ENCODE assay signal across 13 mouse cellular contexts in the genomic region with DNA sequence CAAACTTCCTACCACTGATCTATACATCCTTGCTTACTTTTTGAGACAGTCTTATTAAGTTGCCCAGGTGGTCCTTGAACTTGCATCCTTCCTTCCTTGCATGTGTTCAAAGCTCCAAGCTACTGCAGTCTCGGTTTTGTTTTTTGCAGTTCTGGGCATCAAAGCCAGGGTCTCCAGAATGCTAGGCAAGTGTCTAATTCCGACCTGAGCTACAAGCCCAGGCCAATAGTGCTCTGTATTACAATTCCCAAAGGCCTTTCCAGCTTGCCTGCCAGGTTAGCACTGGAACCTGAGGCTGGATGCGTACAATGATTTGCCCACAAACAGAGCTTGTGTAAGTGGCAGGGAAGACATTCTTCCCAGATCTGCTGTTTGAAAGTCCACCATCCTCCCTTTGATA. TPM values are rescaled to one million over a fixed set of nuclear protein-coding genes. Genes with fewer than 3 reads are reported as not detected.
DNase-seq lines count a peak whose midpoint lies in the region; ATAC-seq and TF ChIP-seq lines count a peak whose summit lies in the region.
"Had no signal": no experiment of that assay in that cellular context is flagged by ENCODE, and none has a peak within 500 bp of the region (broad histone marks: within the 10 kb centered on the region; RNA-seq: fewer than 3 reads in every experiment).

No protein-coding gene starts in this region.

- H3K4me3 ChIP-seq in hindbrain, embryonic 10.5 days, result no peak overlapping the region
- no peak overlapping the region for H3K4me3 ChIP-seq in hindbrain, postnatal 0 days (ENCODE audit: low read length)
- H3K4me3 ChIP-seq in neural tube, embryonic 13.5 days, result no peak overlapping the region
- H3K4me3 ChIP-seq in stomach, embryonic 16.5 days (replicated peaks; ENCODE audit: low read length), result no peak overlapping the region
- H3K4me3 ChIP-seq: embryonic facial prominence, embryonic 13.5 days; liver, embryonic 15.5 days had no signal

- peaks cover 14% of the 10 kb centered on the region for H3K27me3 ChIP-seq in hindbrain, embryonic 10.5 days (ENCODE audit: insufficient read depth, poor library complexity, severe bottlenecking)
- no peaks in the 10 kb centered on the region for H3K27me3 ChIP-seq in hindbrain, postnatal 0 days (ENCODE audit: insufficient read depth, low read length)
- H3K27me3 ChIP-seq in neural tube, embryonic 13.5 days, result no peaks in the 10 kb centered on the region; the same call in none of the 2 replicates
- H3K27me3 ChIP-seq in stomach, embryonic 16.5 days (ENCODE audit: control insufficient read depth, insufficient read depth, low read length), result no peaks in the 10 kb centered on the region
- H3K27me3 ChIP-seq: embryonic facial prominence, embryonic 13.5 days had no signal

- TF ChIP-seq CTCF in hindbrain, postnatal 0 days (IDR thresholded peaks at IDR 0.05; ENCODE audit: low read depth), result no peak

- H3K9me3 ChIP-seq in hindbrain, embryonic 10.5 days, result no peaks in the 10 kb centered on the region
- no peaks in the 10 kb centered on the region for H3K9me3 ChIP-seq in hindbrain, postnatal 0 days (ENCODE audit: low read length)
- no peaks in the 10 kb centered on the region for H3K9me3 ChIP-seq in neural tube, embryonic 13.5 days
- H3K9me3 ChIP-seq in stomach, embryonic 16.5 days (replicated peaks; ENCODE audit: control insufficient read depth, low read length), result no peaks in the 10 kb centered on the region
- H3K9me3 ChIP-seq: embryonic facial prominence, embryonic 13.5 days; liver, embryonic 15.5 days; megakaryocyte, embryonic 14.5 days had no signal

- H3K27ac ChIP-seq in hindbrain, embryonic 10.5 days, result peak overlapping the region; percentile 18; the same call in 1 of the 2 replicates
- H3K27ac ChIP-seq in hindbrain, postnatal 0 days, result no peak overlapping the region
- 0 out of 2 replicates have a peak overlapping the region, but pooled peaks have one; percentile 9 for H3K27ac ChIP-seq in neural tube, embryonic 13.5 days (replicated peaks)
- peak overlapping the region; percentile 98 for H3K27ac ChIP-seq in stomach, embryonic 16.5 days (ENCODE audit: low read length)

- peaks cover 28% of the 10 kb centered on the region for H3K36me3 ChIP-seq in hindbrain, embryonic 10.5 days
- H3K36me3 ChIP-seq in hindbrain, postnatal 0 days (ENCODE audit: insufficient read depth, low read length), result no peaks in the 10 kb centered on the region
- H3K36me3 ChIP-seq in neural tube, embryonic 13.5 days, result 0 out of 2 replicates have a peak, but pooled peaks cover 5% of the 10 kb centered on the region
- H3K36me3 ChIP-seq in stomach, embryonic 16.5 days (ENCODE audit: control insufficient read depth, insufficient read depth, low read length), result peaks cover 2% of the 10 kb centered on the region; the same call in 1 of the 2 replicates
- H3K36me3 ChIP-seq: liver, embryonic 15.5 days had no signal

- H3K4me1 ChIP-seq in hindbrain, embryonic 10.5 days (replicated peaks), result peaks cover 76% of the 10 kb centered on the region
- peaks cover 28% of the 10 kb centered on the region for H3K4me1 ChIP-seq in hindbrain, postnatal 0 days (ENCODE audit: insufficient read depth, low read length)
- H3K4me1 ChIP-seq in neural tube, embryonic 13.5 days (replicated peaks), result peaks cover 76% of the 10 kb centered on the region
- peaks cover 78% of the 10 kb centered on the region for H3K4me1 ChIP-seq in stomach, embryonic 16.5 days (ENCODE audit: control insufficient read depth, insufficient read depth, low read length)

- no peak for ATAC-seq in cerebellum, adult (ENCODE audit: insufficient number of reproducible peaks, low FRiP score, low TSS enrichment)
- no peak for ATAC-seq in hindbrain, postnatal 0 days
- ATAC-seq in neural tube, embryonic 13.5 days (ENCODE audit: low read depth), result no peak
- ATAC-seq in stomach, embryonic 16.5 days (ENCODE audit: insufficient read depth, low FRiP score), result no peak

- no peak overlapping the region for H3K9ac ChIP-seq in hindbrain, postnatal 0 days (replicated peaks; ENCODE audit: low read length)
- H3K9ac ChIP-seq in neural tube, embryonic 13.5 days, result no peak overlapping the region
- H3K9ac ChIP-seq in stomach, embryonic 16.5 days (ENCODE audit: low read length), result 0 out of 2 replicates have a peak overlapping the region, but pooled peaks have one; percentile 17
- H3K9ac ChIP-seq: embryonic facial prominence, embryonic 13.5 days; liver, embryonic 15.5 days had no signal

- WGBS in hindbrain, embryonic 10.5 days, result 81% methylated on average over 3 of the region's 3 CpGs
- 82% methylated on average over 3 of the region's 3 CpGs for WGBS in hindbrain, postnatal 0 days
- WGBS in neural tube, embryonic 13.5 days, result 86% methylated on average over 3 of the region's 3 CpGs
- WGBS in stomach, embryonic 16.5 days, result 84% methylated on average over 3 of the region's 3 CpGs

- DNase-seq in cerebellum, adult 9-11 months, result peak; percentile 25
- no peak for DNase-seq in hindbrain, embryonic 10.5 days (ENCODE audit: low spot score)
- DNase-seq in hindbrain, postnatal 0 days (ENCODE audit: low spot score), result no peak
- no peak for DNase-seq in neural tube, embryonic 10.5 days (ENCODE audit: extremely low spot score, low spot score)
- no peak for DNase-seq in right cerebral cortex, adult 2 months (ENCODE audit: low spot score in 2 of 2)
- DNase-seq: cerebellum, postnatal 14 days; kidney, adult 9 months had no signal

- H3K4me2 ChIP-seq in hindbrain, postnatal 0 days (ENCODE audit: low read depth, low read length), result no peak overlapping the region
- H3K4me2 ChIP-seq in neural tube, embryonic 13.5 days, result no peak overlapping the region
- H3K4me2 ChIP-seq in stomach, embryonic 16.5 days (ENCODE audit: low read depth, low read length), result no peak overlapping the region
- H3K4me2 ChIP-seq: liver, embryonic 15.5 days had no signal

RNA-seq across cellular contexts. Expression of gene Bmf, which starts 7.8 kb away (rescaled TPM):
- 4.8 and 4.9 TPM in 2 replicates for polyA plus RNA-seq in hindbrain, embryonic 10.5 days (2016; fragmentation: Nextera tagmentation; extraction: Ambion mirVana)
- total RNA-seq in hindbrain, postnatal 0 days (2014; rRNA removed), result 10.4 and 10.6 TPM in 2 replicates
- 1.3 and 1.4 TPM in 2 replicates for polyA plus RNA-seq in hindbrain, postnatal 0 days (2015; fragmentation: Nextera tagmentation; extraction: Ambion mirVana)
- polyA plus RNA-seq in neural tube, embryonic 13.5 days (2015; fragmentation: Nextera tagmentation; extraction: Ambion mirVana), result 3.3 and 4.6 TPM in 2 replicates
- 4.2 and 4.4 TPM in 2 replicates for polyA plus RNA-seq in stomach, embryonic 16.5 days (2015; fragmentation: Nextera tagmentation; extraction: Ambion mirVana)

RNA-seq across cellular contexts. Expression of gene Bub1b, which starts 56.3 kb away (rescaled TPM):
- polyA plus RNA-seq in hindbrain, embryonic 10.5 days (2016; fragmentation: Nextera tagmentation; extraction: Ambion mirVana), result 98.9 and 137 TPM in 2 replicates
- 15.1 and 16.3 TPM in 2 replicates for total RNA-seq in hindbrain, postnatal 0 days (2014; rRNA removed)
- 11.5 and 13.0 TPM in 2 replicates for polyA plus RNA-seq in hindbrain, postnatal 0 days (2015; fragmentation: Nextera tagmentation; extraction: Ambion mirVana)
- 14.9 and 16.7 TPM in 2 replicates for polyA plus RNA-seq in neural tube, embryonic 13.5 days (2015; fragmentation: Nextera tagmentation; extraction: Ambion mirVana)
- 66.2 and 67.4 TPM in 2 replicates for polyA plus RNA-seq in stomach, embryonic 16.5 days (2015; fragmentation: Nextera tagmentation; extraction: Ambion mirVana)
